Mouse (Mus musculus) 3134 (cell line): ENCODE data around the gene Apba1.

Experiments used
- DNase-seq: peaks from one replicate; pipeline ENCODE4 v3.0.0-alpha.2; 2011; ENCODE audit warnings: low spot score; ENCODE audit not compliant: insufficient read length; ENCODE audit errors: extremely low read depth

Apba1 gene

GRCm38 (mm10) chr19:23803221-23803870 lies 44.7 kb downstream of the Apba1 start:
- no peak for DNase-seq

DNA sequence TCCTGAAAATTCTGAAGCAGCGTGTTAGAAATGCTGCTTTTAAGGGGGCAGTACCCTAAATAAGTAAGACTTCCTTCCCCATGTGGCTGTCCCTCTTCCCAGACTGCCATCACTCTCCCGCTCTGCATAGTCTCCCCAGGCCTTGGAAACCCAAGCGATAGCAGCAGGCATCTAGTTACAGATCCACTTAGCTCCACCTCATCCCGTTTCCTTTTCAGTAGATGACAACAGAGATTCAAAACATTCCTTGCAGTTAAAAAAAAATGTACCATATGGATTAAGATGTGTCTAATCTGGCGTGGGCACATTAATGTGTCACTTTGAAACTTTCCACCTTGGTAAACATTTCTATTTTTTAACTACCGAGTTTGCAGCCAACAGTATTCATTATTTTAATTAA lies 48.1 kb downstream of the Apba1 start:
- no peak for DNase-seq

- DNase-seq = no peak
Measured at GRCm38 (mm10) chr19:23807371-23807770, 48.7 kb downstream of the Apba1 start.

DNA sequence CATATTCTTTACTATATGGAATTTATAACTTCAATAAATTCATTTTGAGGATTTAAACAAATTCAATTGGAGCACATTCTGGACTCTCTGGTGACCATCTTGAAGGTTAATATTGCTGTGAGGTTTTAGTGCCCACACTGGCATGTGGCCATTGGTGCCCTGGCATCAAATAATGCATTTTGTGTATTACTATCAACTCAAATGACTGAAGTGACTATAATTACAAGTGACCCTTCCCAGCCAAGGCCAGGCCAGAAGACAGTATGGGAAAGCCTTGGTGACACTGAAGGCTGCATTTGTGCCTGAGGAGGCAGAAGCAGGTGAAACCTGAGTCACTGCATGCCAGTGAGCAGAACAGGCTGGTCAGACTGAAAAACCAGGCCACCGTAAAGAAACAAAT lies 50.5 kb downstream of the Apba1 start:
- DNase-seq = no peak

GRCm38 (mm10) chr19:23810512-23810911 lies 51.8 kb downstream of the Apba1 start:
- DNase-seq = no peak

DNA sequence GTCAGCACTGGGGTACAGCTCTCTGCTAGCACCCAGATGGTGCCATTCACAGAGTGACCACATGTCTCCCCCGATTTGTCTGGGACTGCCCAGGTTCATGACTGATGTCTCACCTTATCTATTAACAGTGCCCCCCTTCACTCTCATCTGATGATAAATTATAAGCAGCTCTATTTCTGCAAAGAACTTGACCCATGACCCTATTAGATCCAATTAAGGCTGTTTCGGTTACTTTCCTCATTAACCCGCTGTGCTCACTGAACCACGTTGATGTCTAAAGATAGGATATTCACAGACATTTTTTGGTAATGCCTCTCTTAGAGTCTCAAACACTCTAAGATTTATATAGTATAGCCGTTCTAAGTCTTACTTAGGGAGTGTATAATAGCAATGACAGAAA lies 52.3 kb downstream of the Apba1 start:
- no peak for DNase-seq

DNA sequence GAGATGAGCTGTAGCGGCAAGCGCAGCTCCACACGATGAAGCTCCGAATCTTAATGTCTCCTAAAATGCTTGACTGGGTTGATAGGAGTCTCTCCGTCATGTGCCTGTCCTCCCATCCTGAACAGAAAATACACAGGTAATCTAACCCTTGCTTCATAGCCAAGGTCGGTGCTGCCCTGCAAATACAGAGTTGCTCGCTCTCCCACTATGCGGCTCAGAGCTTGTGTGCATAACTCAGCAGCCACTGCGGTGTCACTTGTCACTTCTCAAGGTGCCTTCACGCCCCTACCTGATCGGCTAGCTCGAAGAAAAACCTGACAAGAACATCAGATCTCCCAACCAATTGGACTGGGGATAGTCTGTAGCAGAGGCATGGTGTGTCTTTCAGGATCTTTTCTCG lies 58.1 kb downstream of the Apba1 start:
- no peak for DNase-seq

- no peak for DNase-seq
Measured at GRCm38 (mm10) chr19:23817196-23817595, 58.5 kb downstream of the Apba1 start.

- DNase-seq = no peak
Measured at GRCm38 (mm10) chr19:23819882-23820281, 61.2 kb downstream of the Apba1 start.

- no peak for DNase-seq
Measured at GRCm38 (mm10) chr19:23822497-23822896, 63.8 kb downstream of the Apba1 start.

DNA sequence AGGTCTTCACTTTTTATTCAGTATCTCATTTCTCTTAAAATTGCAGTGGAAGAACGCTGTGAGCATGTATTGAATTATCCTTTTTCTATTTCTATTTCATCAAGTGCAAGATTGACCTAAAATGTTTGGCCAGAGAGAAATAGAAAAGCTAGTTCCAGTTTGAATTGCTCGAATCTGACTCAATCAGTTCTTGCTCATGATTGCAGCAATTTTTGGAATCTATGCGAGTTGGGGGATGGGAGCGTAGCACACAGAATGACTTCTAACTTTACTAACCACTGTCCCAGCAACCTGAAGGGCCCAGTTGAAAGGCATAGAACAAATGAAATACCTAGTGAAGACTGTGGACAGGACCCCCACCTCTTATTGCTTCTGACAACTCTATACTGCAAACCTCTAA lies 64.8 kb downstream of the Apba1 start:
- DNase-seq = no peak

- DNase-seq = no peak
Measured at GRCm38 (mm10) chr19:23826251-23826650, 67.6 kb downstream of the Apba1 start.

DNA sequence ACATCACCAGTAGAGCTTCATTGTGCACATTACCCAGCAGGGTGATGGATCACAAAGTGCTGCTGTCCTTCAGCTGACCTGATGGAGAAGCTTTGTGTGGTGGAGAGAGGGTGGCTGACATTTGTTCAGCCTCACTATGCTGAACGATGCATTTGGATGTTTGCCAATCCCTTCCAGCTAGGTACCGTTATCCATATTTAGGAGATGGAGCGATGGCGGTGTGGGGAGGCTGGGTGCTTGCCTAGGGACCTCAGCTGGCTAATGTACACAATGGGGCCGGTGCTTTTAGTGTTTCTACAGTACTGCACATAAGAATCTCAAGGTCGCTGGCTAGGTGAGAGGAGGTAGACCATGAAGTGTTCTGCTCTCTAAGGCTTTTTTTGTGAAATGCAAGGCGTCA lies 72.1 kb downstream of the Apba1 start:
- DNase-seq = no peak

GRCm38 (mm10) chr19:23833685-23834682 lies 75.3 kb downstream of the Apba1 start:
- DNase-seq = no peak

DNA sequence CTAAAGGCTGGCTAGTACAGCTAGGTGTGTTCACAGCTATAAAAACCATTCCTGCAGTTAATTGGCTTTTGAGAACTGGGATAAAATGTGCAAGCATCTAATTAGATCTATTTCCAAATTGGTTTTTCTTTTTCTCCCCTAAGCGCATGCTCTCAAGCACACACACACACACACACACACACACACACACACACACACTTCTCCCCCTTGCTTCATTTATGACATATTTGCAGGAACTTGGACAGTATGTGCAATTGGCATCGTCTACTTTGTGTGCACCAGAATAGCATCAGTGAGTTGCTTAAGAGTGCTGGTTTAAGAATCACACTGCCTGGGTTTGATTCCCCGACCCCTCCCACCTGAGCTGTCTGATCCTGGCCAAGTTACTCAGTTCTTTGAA lies 76.0 kb downstream of the Apba1 start:
- no peak for DNase-seq

GRCm38 (mm10) chr19:23855832-23856231 lies 97.1 kb downstream of the Apba1 start:
- DNase-seq = no peak

DNA sequence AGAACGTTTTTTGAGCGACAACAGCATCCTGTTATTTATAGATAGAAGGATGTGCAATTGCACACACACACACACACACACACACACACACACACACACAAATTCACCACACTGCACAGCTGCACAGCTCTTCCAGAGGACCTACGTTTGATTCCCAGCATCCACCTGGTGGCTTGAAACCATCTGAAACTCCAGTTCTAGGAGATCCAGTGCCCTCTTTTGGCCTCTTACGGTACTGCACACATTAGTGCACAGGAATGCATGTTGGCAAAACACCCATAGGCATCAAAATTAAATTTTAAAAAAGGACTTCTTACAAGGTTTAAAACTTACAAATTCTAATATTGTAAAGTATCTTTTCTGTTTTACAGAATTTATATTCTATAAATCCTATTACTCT lies 99.4 kb downstream of the Apba1 start:
- DNase-seq = no peak

DNA sequence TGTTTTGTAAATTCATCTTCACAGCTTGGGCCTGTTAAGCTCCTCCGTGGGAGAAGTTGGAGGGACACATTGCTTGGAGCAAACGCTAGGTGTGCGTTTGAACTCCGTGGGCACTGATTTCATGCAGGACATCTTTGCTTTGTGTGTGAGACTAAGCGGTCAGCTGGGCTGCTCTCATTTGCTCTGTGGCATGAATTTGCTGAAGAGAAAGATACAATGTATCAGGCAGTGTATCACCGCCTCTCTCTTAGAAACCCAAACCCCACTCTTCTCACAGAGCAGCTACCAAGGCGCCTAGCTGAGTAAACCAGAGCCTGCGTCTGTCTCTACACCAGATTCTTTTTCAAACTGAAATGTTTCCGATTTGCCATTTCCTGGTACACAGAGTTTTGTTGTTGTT lies 100.1 kb downstream of the Apba1 start:
- DNase-seq = no peak

GRCm38 (mm10) chr19:23860151-23860820 lies 101.6 kb downstream of the Apba1 start:
- DNase-seq = peak; percentile 9

DNA sequence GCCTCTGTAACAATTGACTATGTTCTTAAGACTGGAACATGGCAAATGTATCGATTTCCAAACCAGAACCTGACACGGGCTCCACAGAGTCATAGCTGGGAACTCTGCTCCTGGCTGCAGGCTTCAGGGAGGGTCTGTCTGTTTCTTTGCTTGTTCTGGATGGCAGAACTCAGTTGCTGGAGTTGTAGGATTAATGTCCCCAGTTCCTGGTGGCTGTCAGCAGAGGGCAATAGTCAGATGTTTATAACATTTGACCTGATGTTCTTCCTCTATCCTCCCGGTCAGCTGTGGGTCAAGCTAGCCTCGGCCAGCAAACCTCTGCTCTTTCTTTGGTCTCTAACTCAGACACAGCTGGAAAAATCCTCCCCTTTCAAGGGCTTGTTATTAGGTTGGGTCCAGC lies 104.0 kb downstream of the Apba1 start:
- no peak for DNase-seq

DNA sequence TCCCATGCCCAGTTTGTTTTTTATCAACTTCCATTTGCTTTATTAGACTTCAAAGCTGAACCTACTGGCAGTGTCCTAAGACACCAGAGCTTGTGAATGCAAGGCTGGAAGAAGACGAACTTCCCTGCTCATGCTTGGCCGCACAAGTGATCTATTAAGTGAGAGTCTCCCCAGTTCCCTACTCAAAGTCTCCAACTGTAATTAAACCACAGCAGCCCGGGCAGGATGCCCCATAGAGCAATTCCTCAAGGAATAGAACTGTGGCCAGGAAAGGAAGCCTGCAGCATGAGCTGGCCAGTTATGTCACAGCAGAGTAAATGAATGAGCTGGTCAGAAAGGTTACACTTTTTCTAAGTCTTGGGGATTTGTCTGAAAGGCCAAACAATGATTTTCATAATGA lies 105.3 kb downstream of the Apba1 start:
- DNase-seq = peak; percentile 29
